Mouse (Mus musculus) left cerebral cortex, adult 2 months (tissue): ENCODE results near the gene Lama5. TPM values are rescaled to one million over a fixed set of nuclear protein-coding genes. Genes with fewer than 3 reads are reported as not detected.

Experiments used
- DNase-seq, 2 experiments: peaks; one replicate each; pipeline ENCODE4 v3.0.0; 2021 to 2022; ENCODE audit warnings: low spot score in 2 of 2, mixed read lengths in 1 of 2; ENCODE audit errors: extremely low spot score in 1 of 2
- H3K27ac ChIP-seq: fragments of 200-600 bp; 2 replicates; pipeline ENCODE4 v1.8.1; 2022
- H3K4me3 ChIP-seq: fragments of 200-600 bp; 2 replicates; pipeline ENCODE4 v1.8.1; 2022
- CTCF ChIP-seq: fragments of 200-600 bp; IDR thresholded peaks from 2 replicates; pipeline ENCODE4 v1.8.1; 2022; ENCODE audit warnings: antibody characterized with exemption, mild to moderate bottlenecking, moderate library complexity
- intact Hi-C: fragments of 180-260 bp; cut with DNase I; formaldehyde crosslinking; loops from one replicate; pipeline ENCODE4 v1.15.1; 2025
- microRNA-seq, 2 experiments: library from miRNA; unstranded; fragments of <30 nt; microRNA quantifications; one replicate each; pipeline ENCODE4 v1.2.0; 2021
- total RNA-seq, 2 experiments: library from RNA; stranded (reverse); gene quantifications; 2 replicates each; pipeline ENCODE4 v1.2.3; 2021

The Lama5 gene
- total RNA-seq, 2 experiments from 2014 or later = 9.5 to 11.2 TPM

GRCm38 (mm10) chr2:180165855-180166254, 59.8 kb downstream of the Lama5 start:
- no peak for DNase-seq
- intact Hi-C loops = loop anchor here (5.0 kb wide), 1 partner anchor 79 kb away; no protein-coding TSS in a partner anchor

GRCm38 (mm10) chr2:180158627-180159026, 67.0 kb downstream of the Lama5 start:
- Histone ChIP-seq H3K4me3 (no peak overlapping the region), H3K27ac (no peak overlapping the region)
- intact Hi-C loops = no loop called here
- no peak for DNase-seq
- TF ChIP-seq CTCF = no peak

More at GRCm38 (mm10) chr2:180165855-180166254, 59.8 kb downstream of the Lama5 start:
- H3K4me3 ChIP-seq = no peak overlapping the region
- H3K27ac ChIP-seq = no peak overlapping the region
- no peak for TF ChIP-seq CTCF

GRCm38 (mm10) chr2:180154796-180155195, 70.9 kb downstream of the Lama5 start:
- peak in 1 of 2 experiments; percentile 58 for DNase-seq
- no peak for TF ChIP-seq CTCF
- Histone ChIP-seq H3K4me3 (no peak overlapping the region), H3K27ac (no peak overlapping the region)
- intact Hi-C loops = no loop called here

- no peak for TF ChIP-seq CTCF
- H3K4me3 ChIP-seq = no peak overlapping the region
- intact Hi-C loops = no loop called here
- H3K27ac ChIP-seq = no peak overlapping the region
- DNase-seq = no peak
These were observed 77.1 kb downstream of the Lama5 start for GRCm38 (mm10) chr2:180148551-180148950.

- Histone ChIP-seq H3K27ac (no peak overlapping the region), H3K4me3 (no peak overlapping the region)
- TF ChIP-seq CTCF = no peak
- intact Hi-C loops = no loop called here
- no peak for DNase-seq
These were observed 78.3 kb downstream of the Lama5 start for GRCm38 (mm10) chr2:180147379-180147778.

GRCm38 (mm10) chr2:180146091-180146490, 79.6 kb downstream of the Lama5 start:
- H3K4me3 ChIP-seq = no peak overlapping the region
- no peak for DNase-seq
- no peak overlapping the region for H3K27ac ChIP-seq
- TF ChIP-seq CTCF = no peak
- intact Hi-C loops = no loop called here

GRCm38 (mm10) chr2:180135414-180135813, 90.2 kb downstream of the Lama5 start:
- intact Hi-C loops = no loop called here
- no peak overlapping the region for H3K27ac ChIP-seq
- no peak for TF ChIP-seq CTCF
- no peak for DNase-seq
- no peak overlapping the region for H3K4me3 ChIP-seq

- no peak for TF ChIP-seq CTCF
- Histone ChIP-seq H3K4me3 (no peak overlapping the region), H3K27ac (no peak overlapping the region)
- no peak for DNase-seq
- intact Hi-C loops = no loop called here
These were observed 91.7 kb downstream of the Lama5 start for GRCm38 (mm10) chr2:180133911-180134310.

- DNase-seq = no peak
- Histone ChIP-seq H3K4me3 (no peak overlapping the region), H3K27ac (no peak overlapping the region)
- intact Hi-C loops = no loop called here
- no peak for TF ChIP-seq CTCF
These were observed 92.4 kb downstream of the Lama5 start for GRCm38 (mm10) chr2:180133231-180133630.

- H3K4me3 ChIP-seq = no peak overlapping the region
- H3K27ac ChIP-seq = no peak overlapping the region
- intact Hi-C loops = no loop called here
These were observed 98.0 kb downstream of the Lama5 start for GRCm38 (mm10) chr2:180127675-180128074.

More at GRCm38 (mm10) chr2:180127675-180128074, 98.0 kb downstream of the Lama5 start:
- no peak for DNase-seq
- no peak for TF ChIP-seq CTCF

Small RNAs within 50 kb of the gene (microRNA-seq; reads per million reads assigned to microRNA genes)
- 0 to 0.48 reads per million in 2 experiments for gene Mir3091
- gene Mir7005 = 0 to 0.49 reads per million in 2 experiments

Other genes starting within 250 kb of the Lama5 start
- 10 to 100 TPM; 18.5 to 22.1 TPM for gene Taf4, start 249.2 kb downstream of the Lama5 start, total RNA-seq
- gene Lsm14b, start 200.9 kb downstream of the Lama5 start, total RNA-seq = 100 to 1,000 TPM; 101 to 105 TPM
- gene Psma7, start 183.4 kb downstream of the Lama5 start, total RNA-seq = 100 to 1,000 TPM; 162 TPM
- 10 to 100 TPM; 38.8 to 40.5 TPM for gene Ss18l1, start 183.3 kb downstream of the Lama5 start, total RNA-seq
- gene Mtg2, start 155.3 kb downstream of the Lama5 start, total RNA-seq = 10 to 100 TPM; 15.6 to 18.4 TPM
- gene Hrh3, start 121.4 kb downstream of the Lama5 start, total RNA-seq = 10 to 100 TPM; 84.3 to 85.7 TPM
- gene Osbpl2, start 106.6 kb downstream of the Lama5 start, total RNA-seq = 10 to 100 TPM; 46.2 to 50.6 TPM
- gene Adrm1, start 54.4 kb downstream of the Lama5 start, total RNA-seq = 100 to 1,000 TPM in 1 of 2 experiments, 10 to 100 TPM in 1; 96.4 to 101 TPM
- 100 to 1,000 TPM; 682 to 702 TPM for gene Rps21, start 31.5 kb upstream of the Lama5 start, total RNA-seq
- gene Cables2, start 47.6 kb upstream of the Lama5 start, total RNA-seq = 10 to 100 TPM; 26.0 to 29.0 TPM
- gene Rbbp8nl, start 64.0 kb upstream of the Lama5 start, total RNA-seq = not detected
- not detected for gene Gata5, start 108.8 kb upstream of the Lama5 start, total RNA-seq
- 1 to 10 TPM; 2.6 to 3.1 TPM for gene Slco4a1, start 230.4 kb upstream of the Lama5 start, total RNA-seq